ENCODE assay signal across 26 mouse cellular contexts in the genomic region with DNA sequence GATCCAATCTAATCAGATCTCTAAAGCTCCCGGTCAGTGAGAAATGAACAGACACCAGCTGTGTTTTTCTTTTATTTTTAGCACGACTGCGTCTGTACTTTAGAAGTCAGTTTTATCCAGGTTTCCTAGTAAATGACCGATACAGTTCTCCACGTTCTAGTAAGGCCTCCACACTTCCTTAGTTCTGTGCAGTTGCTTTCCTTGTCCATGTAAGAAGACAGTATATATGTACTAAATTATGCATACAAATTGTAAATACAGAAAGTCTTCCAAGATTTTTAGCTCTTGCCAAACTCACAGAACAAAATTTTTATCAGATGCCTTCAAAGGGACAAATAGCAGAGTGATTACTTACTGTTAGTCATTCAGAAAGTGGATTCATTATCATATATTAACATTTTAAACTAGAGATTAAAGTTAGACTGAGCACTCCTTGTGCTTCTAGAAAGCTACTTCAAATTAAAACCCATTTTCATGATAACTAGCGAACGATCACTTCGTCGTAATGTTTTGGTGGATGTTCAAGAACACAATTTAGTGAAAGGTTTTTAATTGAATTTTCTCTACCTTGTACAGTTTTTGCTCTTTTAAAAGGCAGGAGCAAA.
"Had no signal": no experiment of that assay in that cellular context is flagged by ENCODE, and none has a peak within 500 bp of the region (broad histone marks: within the 10 kb centered on the region; RNA-seq: fewer than 3 reads in every experiment).

No protein-coding gene starts in this region.

- H3K36me3 ChIP-seq: heart, embryonic 10.5 days; heart, embryonic 12.5 days; hindbrain, embryonic 10.5 days; hindbrain, embryonic 12.5 days; intestine, embryonic 15.5 days; limb, embryonic 13.5 days; limb, embryonic 15.5 days; liver, embryonic 12.5 days had no signal

- H3K9ac ChIP-seq: heart, embryonic 12.5 days; hindbrain, embryonic 12.5 days; hindbrain, embryonic 14.5 days; intestine, embryonic 15.5 days; limb, embryonic 13.5 days; limb, embryonic 15.5 days; liver, embryonic 12.5 days; liver, embryonic 14.5 days had no signal

- H3K4me1 ChIP-seq: heart, embryonic 10.5 days; heart, embryonic 12.5 days; hindbrain, embryonic 10.5 days; hindbrain, embryonic 12.5 days; intestine, embryonic 15.5 days; limb, embryonic 13.5 days; limb, embryonic 15.5 days; liver, embryonic 12.5 days had no signal

- H3K9me3 ChIP-seq: heart, embryonic 10.5 days; heart, embryonic 12.5 days; hindbrain, embryonic 10.5 days; hindbrain, embryonic 12.5 days; intestine, embryonic 15.5 days; limb, embryonic 13.5 days; limb, embryonic 15.5 days; liver, embryonic 12.5 days had no signal

- H3K27me3 ChIP-seq: heart, embryonic 12.5 days; hindbrain, embryonic 12.5 days; intestine, embryonic 15.5 days; limb, embryonic 13.5 days; limb, embryonic 15.5 days; liver, embryonic 12.5 days had no signal

- H3K27ac ChIP-seq: heart, embryonic 10.5 days; hindbrain, embryonic 10.5 days; hindbrain, embryonic 12.5 days; hindbrain, embryonic 14.5 days; intestine, embryonic 15.5 days; layer of hippocampus, adult 2 months; limb, embryonic 13.5 days; limb, embryonic 15.5 days; liver, embryonic 12.5 days; liver, embryonic 14.5 days had no signal

- DNase-seq: gastrocnemius, postnatal 10 days; gastrocnemius, postnatal 25 days; heart, adult 18-20 months; heart, postnatal 10 days; heart, postnatal 4 days; kidney, adult 18-20 months; kidney, adult 8-10 months; kidney, postnatal 10 days; kidney, postnatal 25 days; kidney, postnatal 4 days; layer of hippocampus, postnatal 36 days; left cerebral cortex, postnatal 4 days had no signal

- ATAC-seq: hindbrain, embryonic 16.5 days; inflammation-experienced regulatory T-cells, adult 6 months; intestine, embryonic 15.5 days; intestine, postnatal 0 days; liver, embryonic 12.5 days had no signal

- H3K4me2 ChIP-seq: heart, embryonic 12.5 days; hindbrain, embryonic 12.5 days; hindbrain, embryonic 14.5 days; intestine, embryonic 15.5 days; limb, embryonic 13.5 days; limb, embryonic 15.5 days; liver, embryonic 12.5 days had no signal

- H3K4me3 ChIP-seq: heart, embryonic 10.5 days; heart, embryonic 12.5 days; hindbrain, embryonic 10.5 days; hindbrain, embryonic 12.5 days; intestine, embryonic 15.5 days; layer of hippocampus, adult 2 months; limb, embryonic 13.5 days; limb, embryonic 15.5 days; liver, embryonic 12.5 days had no signal
